Mouse (Mus musculus) c-Kit-negative CD71-positive TER-119-positive erythroid progenitor cells, embryonic 14.5 days (primary cell): ENCODE results near the gene Gm19684.
"Not testable (repeated sequence)": the region's sequence is repeated elsewhere in the genome, so short reads cannot be mapped to it uniquely, and the experiment has no call there.

Source experiments
- DNase-seq: peaks from one replicate; pipeline ENCODE4 v3.0.0-alpha.2; 2013; ENCODE audit warnings: low read depth, low spot score

Gene Gm19684

GRCm38 (mm10) chr17:36131516-36132265 lies 10.2 kb downstream of the Gm19684 start:
- DNase-seq, result peak; percentile 21

- not testable (repeated sequence) for DNase-seq
Observed at GRCm38 (mm10) chr17:36135421-36136231, 14.1 kb downstream of the Gm19684 start.

- DNase-seq, result not testable (repeated sequence)
Observed at GRCm38 (mm10) chr17:36136299-36136848, 14.9 kb downstream of the Gm19684 start.

GRCm38 (mm10) chr17:36145111-36145860 lies 23.8 kb downstream of the Gm19684 start:
- no peak for DNase-seq

- not testable (repeated sequence) for DNase-seq
Observed at GRCm38 (mm10) chr17:36145861-36146156, 24.3 kb downstream of the Gm19684 start.

GRCm38 (mm10) chr17:36146937-36147336 lies 25.5 kb downstream of the Gm19684 start:
- not testable (repeated sequence) for DNase-seq

- DNase-seq, result not testable (repeated sequence)
Observed at GRCm38 (mm10) chr17:36148468-36148867, 27.0 kb downstream of the Gm19684 start.

GRCm38 (mm10) chr17:36151200-36151599 lies 29.7 kb downstream of the Gm19684 start:
- DNase-seq, result not testable (repeated sequence)

- no peak for DNase-seq
Observed at GRCm38 (mm10) chr17:36154271-36155149, 33.0 kb downstream of the Gm19684 start.

GRCm38 (mm10) chr17:36157782-36158181 lies 36.3 kb downstream of the Gm19684 start:
- DNase-seq, result not testable (repeated sequence)

- not testable (repeated sequence) for DNase-seq
Observed at GRCm38 (mm10) chr17:36158264-36158663, 36.8 kb downstream of the Gm19684 start.

GRCm38 (mm10) chr17:36161129-36162051 lies 39.9 kb downstream of the Gm19684 start:
- DNase-seq, result no peak

- DNase-seq, result not testable (repeated sequence)
Observed at GRCm38 (mm10) chr17:36166901-36167300, 45.4 kb downstream of the Gm19684 start.

- DNase-seq, result no peak
Observed at GRCm38 (mm10) chr17:36167306-36168038, 46.0 kb downstream of the Gm19684 start.

- no peak for DNase-seq
Observed at GRCm38 (mm10) chr17:36168039-36168652, 46.7 kb downstream of the Gm19684 start, which contains the start of gene Gm8909. Gene Gm8909, minus strand, starts transcription at chr17:36168537.

- DNase-seq, result not testable (repeated sequence)
Observed at GRCm38 (mm10) chr17:36169094-36169493, 47.6 kb downstream of the Gm19684 start.

- no peak for DNase-seq
Observed at GRCm38 (mm10) chr17:36169753-36170152, 48.3 kb downstream of the Gm19684 start.

- no peak for DNase-seq
Observed at GRCm38 (mm10) chr17:36170287-36170814, 48.9 kb downstream of the Gm19684 start.
